Mouse (Mus musculus): Measurements from ENCODE around the gene Palld. TPM values are rescaled to one million over a fixed set of nuclear protein-coding genes. Genes with fewer than 3 reads are reported as not detected.

The Palld gene
- total and polyA plus RNA-seq, 3 experiments, result 0.33 TPM; not detected in 2

DNA sequence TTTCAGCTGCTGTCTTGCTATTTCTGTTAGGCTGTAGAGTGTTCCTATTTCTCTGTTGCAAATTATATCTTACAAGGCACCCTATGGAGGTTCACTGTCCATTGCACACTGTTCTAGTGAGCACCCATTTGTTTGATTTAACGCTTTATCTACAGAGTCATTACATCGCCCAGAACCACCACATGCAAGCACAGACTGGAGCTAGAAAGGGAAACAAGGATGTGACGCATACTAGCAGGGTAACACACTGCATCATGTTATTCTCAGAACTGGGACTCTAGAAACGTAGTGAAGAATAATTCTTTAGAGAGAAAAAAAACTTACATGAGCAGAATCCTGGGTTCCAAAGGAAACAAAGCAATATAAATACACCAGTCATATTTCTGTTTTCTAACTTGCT, 432.3 kb downstream of the Palld start:
- Histone ChIP-seq H3K9me3 (replicated peaks) (no peaks in the 10 kb centered on the region), H3K4me3 (ENCODE audit: low read depth, low read length) (no peak overlapping the region), H3K27me3 (ENCODE audit: insufficient read depth, low read length) (peaks cover 21% of the 10 kb centered on the region), H3K36me3 (replicated peaks) (no peaks in the 10 kb centered on the region), H3K4me1 (ENCODE audit: insufficient read depth, low read depth, low read length) (peaks cover 2% of the 10 kb centered on the region; the same call in 1 of the 2 replicates)
- ATAC-seq (ENCODE audit: extremely low read depth, insufficient number of reproducible peaks, low FRiP score, poor library complexity, severe bottlenecking), result no peak
- no peak for TF ChIP-seq POLR2AphosphoS5 (IDR thresholded peaks at IDR 0.05; ENCODE audit: insufficient replicate concordance, low read depth, low read length)
- TF ChIP-seq TAL1 (conservative IDR thresholded peaks at IDR 0.05; ENCODE audit: low read depth, low read length), result no peak
- TF ChIP-seq CTCF (IDR thresholded peaks at IDR 0.05; ENCODE audit: low read depth, low read length), result no peak
- DNase-seq (ENCODE audit: low spot score), result no peak

DNA sequence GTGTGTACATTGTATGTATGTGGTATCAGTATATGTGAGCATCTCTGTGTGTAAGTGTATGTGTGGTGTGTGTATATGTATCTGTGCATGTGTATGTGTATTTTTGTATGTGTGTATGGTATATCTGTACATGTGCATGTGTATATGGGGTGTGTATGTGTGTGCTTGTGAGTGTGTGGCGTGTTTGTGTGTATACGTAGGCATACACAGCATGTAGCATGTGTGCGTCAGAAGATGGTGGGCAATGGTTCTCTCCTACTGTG, 435.0 kb downstream of the Palld start:
- ATAC-seq (ENCODE audit: extremely low read depth, insufficient number of reproducible peaks, low FRiP score, poor library complexity, severe bottlenecking), result no peak
- Histone ChIP-seq H3K4me1 (ENCODE audit: insufficient read depth, low read depth, low read length) (no peaks in the 10 kb centered on the region), H3K9me3 (replicated peaks) (no peaks in the 10 kb centered on the region), H3K36me3 (replicated peaks) (no peaks in the 10 kb centered on the region), H3K4me3 (ENCODE audit: low read depth, low read length) (no peak overlapping the region), H3K27me3 (ENCODE audit: insufficient read depth, low read length) (peaks cover 30% of the 10 kb centered on the region)
- no peak for TF ChIP-seq POLR2AphosphoS5 (IDR thresholded peaks at IDR 0.05; ENCODE audit: insufficient replicate concordance, low read depth, low read length)
- no peak for TF ChIP-seq GATA1 (IDR thresholded peaks at IDR 0.05; ENCODE audit: borderline replicate concordance, low read length)
- DNase-seq (ENCODE audit: low spot score), result no peak

DNA sequence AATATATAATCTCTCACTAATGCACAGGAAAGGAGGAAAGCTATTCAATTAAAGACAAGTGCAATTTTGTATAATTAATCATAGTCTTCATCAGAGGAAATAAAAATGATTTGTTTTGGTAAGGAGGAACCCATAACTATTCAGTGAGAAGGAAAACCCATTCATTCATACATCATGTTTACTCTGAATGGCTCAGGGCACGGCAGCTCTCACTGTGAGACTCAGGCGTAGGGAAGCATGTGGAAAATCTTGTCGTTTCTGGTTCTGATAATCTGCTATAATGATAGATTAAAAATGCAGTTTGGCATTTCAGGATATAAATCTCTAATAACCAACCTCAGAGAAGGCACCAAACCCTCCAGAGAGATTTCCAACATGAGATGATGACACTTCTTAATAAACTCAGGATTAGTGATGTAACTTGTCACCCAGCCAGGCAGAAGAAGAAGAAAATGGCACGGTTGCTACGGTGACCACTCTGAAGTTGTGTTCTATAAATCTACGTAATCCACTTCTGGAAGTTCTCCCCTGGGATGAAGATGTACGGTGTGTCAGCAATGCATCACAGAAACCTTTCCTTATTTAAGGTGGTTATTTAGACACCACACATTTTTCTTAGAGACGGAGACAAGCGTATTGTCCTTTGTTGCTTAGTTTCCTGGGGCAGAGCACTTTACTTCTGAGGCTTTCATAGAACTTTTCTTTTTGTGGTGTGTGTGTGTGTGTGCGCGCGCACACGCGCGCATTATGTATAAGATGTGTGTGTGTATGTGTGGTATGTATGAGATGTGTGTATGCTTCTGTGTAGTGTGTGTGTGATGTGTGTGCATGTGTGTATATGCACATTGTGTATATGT, 435.6 kb downstream of the Palld start:
- no peaks in the 10 kb centered on the region for H3K4me1 ChIP-seq (ENCODE audit: insufficient read depth, low read depth, low read length)
- no peak overlapping the region for H3K4me3 ChIP-seq (ENCODE audit: low read depth, low read length)
- ATAC-seq (ENCODE audit: extremely low read depth, insufficient number of reproducible peaks, low FRiP score, poor library complexity, severe bottlenecking) (no peak), DNase-seq (ENCODE audit: low spot score) (no peak)
- H3K36me3 ChIP-seq (replicated peaks), result no peaks in the 10 kb centered on the region
- H3K9me3 ChIP-seq (replicated peaks), result no peaks in the 10 kb centered on the region
- peaks cover 30% of the 10 kb centered on the region for H3K27me3 ChIP-seq (ENCODE audit: insufficient read depth, low read length)
- no peak for TF ChIP-seq POLR2AphosphoS5 (IDR thresholded peaks at IDR 0.05; ENCODE audit: insufficient replicate concordance, low read depth, low read length)
- TF ChIP-seq GATA1 (IDR thresholded peaks at IDR 0.05; ENCODE audit: borderline replicate concordance, low read length), result no peak
- no peak for TF ChIP-seq CTCF (IDR thresholded peaks at IDR 0.05; ENCODE audit: low read depth, low read length)
- no peak for TF ChIP-seq TAL1 (conservative IDR thresholded peaks at IDR 0.05; ENCODE audit: low read depth, low read length)
- TF ChIP-seq GATA2 (IDR thresholded peaks at IDR 0.05; ENCODE audit: borderline replicate concordance, low read depth, low read length), result no peak

DNA sequence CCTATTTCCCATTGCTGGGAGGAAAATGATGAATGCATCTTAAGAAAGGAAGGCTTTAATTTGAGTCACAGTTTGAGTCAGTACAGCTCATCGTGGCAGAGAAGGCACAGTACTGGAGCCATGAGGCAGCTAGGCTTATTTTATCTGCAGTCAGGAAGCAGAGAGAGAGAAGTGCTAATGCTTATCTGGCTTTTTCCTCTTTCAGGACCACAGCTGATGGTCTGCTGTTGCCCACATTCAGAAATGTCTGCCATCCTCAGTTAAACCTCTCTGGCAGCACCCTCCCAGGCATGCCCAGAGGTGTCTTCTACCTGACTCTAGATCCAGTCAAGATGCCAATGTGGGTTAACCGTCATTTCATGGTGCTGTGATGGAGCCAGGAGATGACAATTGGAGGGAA, 438.1 kb downstream of the Palld start:
- Histone ChIP-seq H3K9me3 (replicated peaks) (no peaks in the 10 kb centered on the region), H3K4me1 (ENCODE audit: insufficient read depth, low read depth, low read length) (no peaks in the 10 kb centered on the region), H3K4me3 (ENCODE audit: low read depth, low read length) (no peak overlapping the region), H3K27me3 (ENCODE audit: insufficient read depth, low read length) (peaks cover 39% of the 10 kb centered on the region), H3K36me3 (replicated peaks) (no peaks in the 10 kb centered on the region)
- TF ChIP-seq GATA1 (IDR thresholded peaks at IDR 0.05; ENCODE audit: borderline replicate concordance, low read length) (no peak), GATA2 (IDR thresholded peaks at IDR 0.05; ENCODE audit: borderline replicate concordance, low read depth, low read length) (no peak), CTCF (IDR thresholded peaks at IDR 0.05; ENCODE audit: low read depth, low read length) (no peak), TAL1 (conservative IDR thresholded peaks at IDR 0.05; ENCODE audit: low read depth, low read length) (no peak), POLR2AphosphoS5 (IDR thresholded peaks at IDR 0.05; ENCODE audit: insufficient replicate concordance, low read depth, low read length) (no peak)
- DNase-seq (ENCODE audit: low spot score), result no peak
- no peak for ATAC-seq (ENCODE audit: extremely low read depth, insufficient number of reproducible peaks, low FRiP score, poor library complexity, severe bottlenecking)

DNA sequence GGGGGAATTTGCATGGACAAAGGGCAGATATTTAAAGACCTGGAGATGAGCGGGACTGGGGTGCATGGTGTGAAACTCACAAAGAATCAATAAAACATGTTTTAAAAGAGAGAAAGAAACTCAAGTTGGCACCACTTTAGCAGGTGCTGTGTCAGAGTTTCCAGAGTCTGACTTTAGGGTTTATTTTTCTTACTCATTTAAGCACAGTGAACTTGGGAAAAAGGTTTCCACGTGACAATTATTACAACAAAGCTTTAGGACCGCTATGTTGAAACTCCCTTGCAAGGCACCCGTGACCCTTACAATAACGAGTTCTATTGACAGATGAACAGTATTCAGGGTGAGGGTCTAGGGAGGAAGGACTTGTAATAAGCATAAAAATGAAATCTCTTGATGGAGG, 440.3 kb downstream of the Palld start:
- Histone ChIP-seq H3K36me3 (replicated peaks) (no peaks in the 10 kb centered on the region), H3K4me3 (ENCODE audit: low read depth, low read length) (no peak overlapping the region), H3K27me3 (ENCODE audit: insufficient read depth, low read length) (peaks cover 33% of the 10 kb centered on the region), H3K9me3 (replicated peaks) (no peaks in the 10 kb centered on the region), H3K4me1 (ENCODE audit: insufficient read depth, low read depth, low read length) (no peaks in the 10 kb centered on the region)
- DNase-seq (ENCODE audit: low spot score) (no peak), ATAC-seq (ENCODE audit: extremely low read depth, insufficient number of reproducible peaks, low FRiP score, poor library complexity, severe bottlenecking) (no peak)
- no peak for TF ChIP-seq GATA1 (IDR thresholded peaks at IDR 0.05; ENCODE audit: borderline replicate concordance, low read length)
- TF ChIP-seq CTCF (IDR thresholded peaks at IDR 0.05; ENCODE audit: low read depth, low read length), result no peak
- no peak for TF ChIP-seq TAL1 (conservative IDR thresholded peaks at IDR 0.05; ENCODE audit: low read depth, low read length)
- no peak for TF ChIP-seq POLR2AphosphoS5 (IDR thresholded peaks at IDR 0.05; ENCODE audit: insufficient replicate concordance, low read depth, low read length)
- no peak for TF ChIP-seq GATA2 (IDR thresholded peaks at IDR 0.05; ENCODE audit: borderline replicate concordance, low read depth, low read length)

Other genes with a start within 250 kb of the Palld start
- gene Ddx60, start 25.4 kb upstream of the Palld start, total RNA-seq (2014; fragmentation: Nextera tagmentation), result not detected in 2 replicates
- 0.06 and 0.66 TPM in 2 replicates for gene Ddx60, start 25.4 kb upstream of the Palld start, total RNA-seq (2017)
- gene Ddx60, start 25.4 kb upstream of the Palld start, polyA plus RNA-seq (2012), result not detected in 2 replicates
- not detected in 2 replicates for gene Anxa10, start 220.5 kb upstream of the Palld start, total RNA-seq (2014; fragmentation: Nextera tagmentation)
- gene Anxa10, start 220.5 kb upstream of the Palld start, total RNA-seq (2017), result not detected in 2 replicates
- not detected in 2 replicates for gene Anxa10, start 220.5 kb upstream of the Palld start, polyA plus RNA-seq (2012)